Mouse (Mus musculus) forebrain, embryonic 11.5 days (tissue): Measurements from ENCODE around the gene Tmsb10. TPM values are rescaled to one million over a fixed set of nuclear protein-coding genes. Genes with fewer than 3 reads are reported as not detected.

Experiments used
- polyA plus RNA-seq: library from polyadenylated mRNA; unstranded; fragments of >200 nt; fragmentation: Nextera tagmentation; extraction: Ambion mirVana; gene quantifications from 2 replicates; pipeline ENCODE4 v1.2.1, GENCODE M21; 2014

Tmsb10 gene
- polyA plus RNA-seq, 1 experiment from 2014 or later, result 2,769 TPM

Other genes starting within 250 kb of the Tmsb10 start
- 31.2 and 33.3 TPM in 2 replicates for gene Tcf7l1, start 169.5 kb downstream of the Tmsb10 start, polyA plus RNA-seq
- gene Kcmf1, start 58.8 kb downstream of the Tmsb10 start, polyA plus RNA-seq, result 44.5 and 45.1 TPM in 2 replicates